In genomic region chr7:91601307-91601706, GRCm38 (mm10) we compare ENCODE assay signal across 11 mouse cellular contexts.
DNase-seq lines count a peak whose midpoint lies in the region; ATAC-seq and TF ChIP-seq lines count a peak whose summit lies in the region.
"Had no signal": no experiment of that assay in that cellular context is flagged by ENCODE, and none has a peak within 500 bp of the region (broad histone marks: within the 10 kb centered on the region; RNA-seq: fewer than 3 reads in every experiment).

No protein-coding gene starts in this region.

- H3K4me3 ChIP-seq in limb, embryonic 14.5 days (replicated peaks; ENCODE audit: low read length) = no peak overlapping the region
- H3K4me3 ChIP-seq in limb, embryonic 10.5 days = no peak overlapping the region
- H3K4me3 ChIP-seq: kidney, embryonic 15.5 days; limb, embryonic 12.5 days; stomach, embryonic 15.5 days had no signal

- no peak for TF ChIP-seq POLR2A in limb, embryonic 14.5 days (IDR thresholded peaks at IDR 0.05; ENCODE audit: borderline replicate concordance, extremely low read depth, insufficient read depth, insufficient read length)

- H3K27me3 ChIP-seq in limb, embryonic 14.5 days (ENCODE audit: control insufficient read depth, insufficient read depth, low read length) = no peaks in the 10 kb centered on the region
- no peaks in the 10 kb centered on the region for H3K27me3 ChIP-seq in limb, embryonic 10.5 days (ENCODE audit: low read depth, poor library complexity, severe bottlenecking)
- H3K27me3 ChIP-seq: kidney, embryonic 15.5 days; limb, embryonic 12.5 days; stomach, embryonic 15.5 days had no signal

- no peaks in the 10 kb centered on the region for H3K4me1 ChIP-seq in limb, embryonic 14.5 days (ENCODE audit: control insufficient read depth, insufficient read depth, low read length)
- no peaks in the 10 kb centered on the region for H3K4me1 ChIP-seq in limb, embryonic 10.5 days
- H3K4me1 ChIP-seq: kidney, embryonic 15.5 days; limb, embryonic 12.5 days; stomach, embryonic 15.5 days had no signal

- no peak overlapping the region for H3K9ac ChIP-seq in limb, embryonic 14.5 days (ENCODE audit: low read depth, low read length, severe bottlenecking)
- H3K9ac ChIP-seq: kidney, embryonic 15.5 days; limb, embryonic 12.5 days; stomach, embryonic 15.5 days had no signal

- H3K27ac ChIP-seq in limb, embryonic 14.5 days (replicated peaks; ENCODE audit: low read depth, low read length) = no peak overlapping the region
- no peak overlapping the region for H3K27ac ChIP-seq in limb, embryonic 10.5 days
- H3K27ac ChIP-seq: kidney, embryonic 15.5 days; limb, embryonic 12.5 days; stomach, embryonic 15.5 days had no signal

- no peaks in the 10 kb centered on the region for H3K9me3 ChIP-seq in limb, embryonic 14.5 days (ENCODE audit: control insufficient read depth, low read length)
- H3K9me3 ChIP-seq in limb, embryonic 10.5 days (replicated peaks) = no peaks in the 10 kb centered on the region
- H3K9me3 ChIP-seq: kidney, embryonic 15.5 days; limb, embryonic 12.5 days; stomach, embryonic 15.5 days had no signal

- no peaks in the 10 kb centered on the region for H3K36me3 ChIP-seq in limb, embryonic 14.5 days (ENCODE audit: control insufficient read depth, insufficient read depth, low read length)
- no peaks in the 10 kb centered on the region for H3K36me3 ChIP-seq in limb, embryonic 10.5 days
- H3K36me3 ChIP-seq: kidney, embryonic 15.5 days; limb, embryonic 12.5 days; stomach, embryonic 15.5 days had no signal

- ATAC-seq in limb, embryonic 14.5 days (ENCODE audit: low FRiP score, low read depth) = no peak

- H3K4me2 ChIP-seq in limb, embryonic 14.5 days (replicated peaks; ENCODE audit: low read depth, low read length, severe bottlenecking) = no peak overlapping the region
- H3K4me2 ChIP-seq: kidney, embryonic 15.5 days; limb, embryonic 12.5 days; stomach, embryonic 15.5 days had no signal

- DNase-seq in cerebellum, adult 9-10 months = peak; percentile 14
- no peak for DNase-seq in cerebellum, adult 11-12 months
- DNase-seq in limb, embryonic 14.5 days (ENCODE audit: low spot score) = peak; percentile 23
- no peak for DNase-seq in limb, embryonic 10.5 days (ENCODE audit: low spot score)
- peak; percentile 2 for DNase-seq in c-Kit-positive CD71-negative TER-119-negative erythroid progenitor cells, embryonic 14.5 days (ENCODE audit: low read depth)
- DNase-seq in mesoderm, embryonic 11.5 days (ENCODE audit: low read depth, low spot score) = peak; percentile 25
- no peak for DNase-seq in spleen, postnatal 14 days (ENCODE audit: low spot score in 2 of 2)
- DNase-seq in urinary bladder, postnatal 4 days (ENCODE audit: low spot score in 2 of 2) = no peak

Comparison
In these comparisons a context has a peak if more than half of its experiments do, and no peak if none do; other contexts are left out.
1. DNase-seq: peak in cerebellum, adult 9-10 months (single experiment), limb, embryonic 14.5 days (single experiment), c-Kit-positive CD71-negative TER-119-negative erythroid progenitor cells, embryonic 14.5 days (single experiment) and mesoderm, embryonic 11.5 days (single experiment); none in cerebellum, adult 11-12 months (single experiment), limb, embryonic 10.5 days (single experiment), spleen, postnatal 14 days (0 of 2) and urinary bladder, postnatal 4 days (0 of 2).